Mouse (Mus musculus): ENCODE results near the gene Gm20792. TPM values are rescaled to one million over a fixed set of nuclear protein-coding genes. Genes with fewer than 3 reads are reported as not detected.

Gm20792 gene
- polyA plus RNA-seq (2014; fragmentation: Illumina TruSeq; extraction: RNeasy Lipid Tissue Mini Kit (QIAGEN cat#74804); ENCODE audit: low read depth, low replicate concordance): not detected

DNA sequence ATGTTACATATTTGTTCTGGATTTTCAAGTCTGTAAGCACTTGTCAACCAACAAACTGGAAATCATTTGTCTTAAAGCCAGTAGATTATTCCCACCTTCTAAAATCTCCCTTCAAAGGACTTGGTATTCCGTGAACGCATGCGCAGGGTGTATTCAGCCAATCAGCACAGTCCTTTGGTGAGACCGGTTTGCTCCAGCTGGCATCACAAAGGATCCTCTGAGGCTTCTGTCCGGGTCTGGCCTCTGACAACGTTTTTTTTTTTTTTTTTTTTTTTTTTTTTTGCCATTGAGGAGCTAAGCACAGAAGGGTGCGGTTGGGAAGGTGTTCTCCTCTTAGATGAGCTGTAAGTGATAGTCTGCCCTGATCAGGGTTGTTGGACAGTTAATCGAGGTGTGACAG lies at the start of gene Gm20792:
Gene Gm20792, plus strand, starts transcription at position 301 of the 400 bp plus-strand sequence.

